Mouse (Mus musculus) embryonic facial prominence, embryonic 12.5 days (tissue): ENCODE data around the gene Zfp365. TPM values are rescaled to one million over a fixed set of nuclear protein-coding genes. Genes with fewer than 3 reads are reported as not detected.
A peak's percentile ranks its signal among the peaks of the same experiment; 100 is the strongest.

Source experiments
- ATAC-seq: fragments of 200-750 bp; cut with Nextera tagmentation; 2 replicates; pipeline ENCODE4 v1.8.0; 2017; ENCODE audit not compliant: insufficient number of reproducible peaks, insufficient read depth, low FRiP score, low TSS enrichment
- H3K27ac ChIP-seq: fragments of 300-500 bp; sonication (generic); 2 replicates; pipeline ENCODE4 v1.5.1; 2016; ENCODE audit warnings: mild to moderate bottlenecking
- H3K27me3 ChIP-seq: fragments of 300-500 bp; sonication (generic); 2 replicates; pipeline ENCODE4 v1.6.1; 2016; ENCODE audit warnings: mild to moderate bottlenecking, moderate library complexity
- H3K36me3 ChIP-seq: fragments of 300-500 bp; sonication (generic); 2 replicates; pipeline ENCODE4 v1.6.1; 2016; ENCODE audit warnings: mild to moderate bottlenecking
- H3K4me1 ChIP-seq: fragments of 300-500 bp; sonication (generic); 2 replicates; pipeline ENCODE4 v1.6.1; 2016
- H3K4me2 ChIP-seq: fragments of 300-500 bp; sonication (generic); replicated peaks from 2 replicates; pipeline ENCODE4 v1.6.1; 2016; ENCODE audit warnings: mild to moderate bottlenecking, moderate library complexity
- H3K4me3 ChIP-seq: fragments of 300-500 bp; sonication (generic); 2 replicates; pipeline ENCODE4 v1.5.1; 2016; ENCODE audit warnings: mild to moderate bottlenecking
- H3K9ac ChIP-seq: fragments of 300-500 bp; sonication (generic); 2 replicates; pipeline ENCODE4 v1.6.1; 2016; ENCODE audit warnings: mild to moderate bottlenecking, moderate library complexity
- H3K9me3 ChIP-seq: fragments of 300-500 bp; sonication (generic); 2 replicates; pipeline ENCODE4 v1.6.1; 2016; ENCODE audit warnings: mild to moderate bottlenecking, moderate library complexity
- WGBS: fragments of 180-500 bp; shearing (Covaris S2); methylation state at CpG from one replicate; pipeline ENCODE4 v1.1.7; 2016; 5-methylcytosine and 5-hydroxymethylcytosine counted together
- polyA plus RNA-seq: library from polyadenylated mRNA; unstranded; fragments of >200 nt; fragmentation: Nextera tagmentation; extraction: Ambion mirVana; gene quantifications from 2 replicates; pipeline ENCODE4 v1.2.1, GENCODE M21; 2016

Zfp365 gene
- 3.1 and 4.5 TPM in 2 replicates for polyA plus RNA-seq

- ATAC-seq: peak; percentile 89
- Histone ChIP-seq H3K4me1 (peaks cover 4% of the 10 kb centered on the region), H3K27me3 (0 out of 2 replicates have a peak, but pooled peaks cover 2% of the 10 kb centered on the region), H3K27ac (no peak within 1 kb of the TSS), H3K9ac (peak within 1 kb of the TSS; percentile 73), H3K4me3 (peak within 1 kb of the TSS; percentile 79), H3K4me2 (peak within 1 kb of the TSS; percentile 96), H3K36me3 (no peaks in the 10 kb centered on the region), H3K9me3 (no peaks in the 10 kb centered on the region)
- under 1% methylated on average over 41 of the region's 43 CpGs for WGBS
Observed at GRCm38 (mm10) chr10:67912337-67912776, at the start of gene Zfp365. Gene Zfp365 (minus strand): TSS chr10:67912662.

DNA sequence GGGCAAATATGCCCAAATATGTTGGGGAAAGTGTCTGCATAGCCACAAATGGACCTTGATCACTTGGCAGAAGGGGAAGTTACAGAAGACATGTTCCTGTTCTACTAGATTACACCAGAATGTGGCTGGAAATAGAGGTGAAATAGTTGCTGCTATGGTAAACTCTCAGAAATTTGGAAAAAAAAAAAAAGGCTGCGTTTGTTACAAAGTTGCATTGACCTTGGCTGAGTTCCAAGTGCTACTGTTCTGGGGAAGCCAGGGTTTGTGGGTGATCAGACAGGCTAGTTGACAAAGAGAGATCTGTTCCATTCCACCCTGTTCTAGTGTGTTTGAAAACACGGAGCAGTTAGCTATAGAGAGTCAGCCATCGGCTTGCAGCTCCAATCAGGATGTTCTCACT, 47.5 kb upstream of the Zfp365 start:
- Histone ChIP-seq H3K27ac (no peak overlapping the region), H3K4me1 (no peaks in the 10 kb centered on the region), H3K9ac (no peak overlapping the region), H3K4me3 (no peak overlapping the region), H3K4me2 (no peak overlapping the region), H3K9me3 (no peaks in the 10 kb centered on the region), H3K27me3 (no peaks in the 10 kb centered on the region), H3K36me3 (no peaks in the 10 kb centered on the region)
- WGBS: 61% methylated on average over 3 of the region's 3 CpGs
- ATAC-seq: no peak

GRCm38 (mm10) chr10:67955982-67956381, 43.5 kb upstream of the Zfp365 start:
- H3K27me3 ChIP-seq: no peaks in the 10 kb centered on the region
- H3K36me3 ChIP-seq: no peaks in the 10 kb centered on the region
- WGBS: 95% methylated on average over 2 of the region's 2 CpGs
- H3K4me1 ChIP-seq: no peaks in the 10 kb centered on the region
- no peak overlapping the region for H3K27ac ChIP-seq
- ATAC-seq: no peak
- no peak overlapping the region for H3K4me3 ChIP-seq
- no peaks in the 10 kb centered on the region for H3K9me3 ChIP-seq
- H3K9ac ChIP-seq: no peak overlapping the region
- H3K4me2 ChIP-seq: no peak overlapping the region

DNA sequence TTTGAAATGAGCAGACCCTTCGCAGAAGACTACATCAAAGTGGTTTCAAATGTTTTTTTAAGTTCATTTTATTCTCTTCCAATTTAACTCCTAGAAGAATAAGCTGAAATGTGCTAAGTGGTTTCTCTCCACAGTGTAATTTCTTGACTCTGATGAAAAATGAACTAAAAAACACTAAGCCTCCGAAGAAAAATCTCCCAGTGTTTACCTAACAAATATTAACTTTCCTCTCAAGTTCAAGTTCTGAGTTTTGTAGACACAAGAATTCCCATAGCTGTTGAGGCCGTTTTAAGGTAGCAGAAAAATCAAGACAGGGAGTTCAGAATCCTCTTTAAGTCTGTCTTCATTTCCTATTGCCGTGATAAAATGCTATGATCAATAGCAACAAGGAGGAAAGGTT, 39.2 kb upstream of the Zfp365 start:
- no peaks in the 10 kb centered on the region for H3K9me3 ChIP-seq
- no peak for ATAC-seq
- no peak overlapping the region for H3K27ac ChIP-seq
- no peak overlapping the region for H3K4me3 ChIP-seq
- H3K4me2 ChIP-seq: no peak overlapping the region
- H3K9ac ChIP-seq: no peak overlapping the region
- H3K36me3 ChIP-seq: no peaks in the 10 kb centered on the region
- WGBS: 65% methylated on average over 4 of the region's 4 CpGs
- H3K4me1 ChIP-seq: no peaks in the 10 kb centered on the region
- no peaks in the 10 kb centered on the region for H3K27me3 ChIP-seq

DNA sequence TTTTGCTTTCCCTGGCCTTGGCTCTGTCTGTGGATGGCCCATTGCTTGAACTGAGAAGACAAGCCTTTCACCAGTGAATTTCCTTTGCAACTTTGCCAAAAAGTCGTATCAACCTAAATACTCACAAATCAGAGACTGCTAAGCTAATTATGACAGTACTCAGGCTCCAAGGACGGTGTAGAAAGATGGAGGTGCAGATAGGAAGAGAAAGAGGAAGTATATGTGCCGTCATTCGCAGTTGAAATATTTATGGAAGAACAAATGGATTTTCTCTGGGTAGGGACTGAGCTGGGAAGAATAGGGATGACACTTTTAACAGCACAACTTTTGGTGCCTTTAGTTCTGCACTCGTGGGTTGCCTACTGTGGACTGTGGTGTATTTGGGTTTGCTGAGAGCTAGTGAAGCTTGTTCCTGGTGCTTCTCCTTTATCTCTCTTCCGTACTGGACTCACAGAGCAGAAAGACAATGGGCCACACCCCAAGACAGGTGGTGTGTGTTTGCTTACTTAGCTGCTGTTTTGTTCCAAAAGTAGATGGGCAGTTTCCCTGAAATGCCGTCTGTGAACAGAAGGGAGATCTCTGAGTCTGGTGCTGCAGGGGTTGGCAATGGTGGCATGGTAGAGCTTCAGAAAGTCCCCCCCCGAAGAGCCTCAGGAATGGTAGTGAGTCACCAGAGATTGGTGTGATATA, 37.7 kb upstream of the Zfp365 start:
- 79% methylated on average over 8 of the region's 8 CpGs for WGBS
- no peak overlapping the region for H3K27ac ChIP-seq
- H3K4me2 ChIP-seq: no peak overlapping the region
- H3K4me1 ChIP-seq: no peaks in the 10 kb centered on the region
- no peaks in the 10 kb centered on the region for H3K9me3 ChIP-seq
- H3K36me3 ChIP-seq: no peaks in the 10 kb centered on the region
- H3K9ac ChIP-seq: no peak overlapping the region
- H3K27me3 ChIP-seq: no peaks in the 10 kb centered on the region
- no peak for ATAC-seq
- H3K4me3 ChIP-seq: no peak overlapping the region

DNA sequence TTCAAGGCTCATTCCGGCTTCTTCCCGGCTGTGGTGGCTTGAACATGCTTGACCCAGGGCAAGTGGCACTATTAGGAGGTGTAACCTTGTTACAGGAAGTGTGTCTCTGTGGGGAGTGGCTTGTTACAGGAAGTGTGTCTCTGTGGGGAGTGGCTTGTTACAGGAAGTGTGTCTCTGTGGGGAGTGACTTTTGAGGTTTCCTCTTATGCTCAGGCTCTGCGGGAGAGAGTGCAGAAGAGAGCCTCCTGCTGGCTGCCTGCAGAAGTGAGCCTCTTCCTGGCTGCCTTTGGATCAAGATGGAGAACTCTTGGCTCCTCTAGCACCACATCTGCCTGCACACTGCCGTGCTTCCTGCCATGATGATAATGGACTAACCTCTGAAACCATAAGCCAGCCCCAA, 31.1 kb upstream of the Zfp365 start:
- no peak overlapping the region for H3K4me2 ChIP-seq
- no peak overlapping the region for H3K27ac ChIP-seq
- no peaks in the 10 kb centered on the region for H3K36me3 ChIP-seq
- H3K9me3 ChIP-seq: no peaks in the 10 kb centered on the region
- H3K9ac ChIP-seq: no peak overlapping the region
- ATAC-seq: no peak
- H3K27me3 ChIP-seq: no peaks in the 10 kb centered on the region
- no peaks in the 10 kb centered on the region for H3K4me1 ChIP-seq
- H3K4me3 ChIP-seq: no peak overlapping the region
- 87% methylated on average over 4 of the region's 4 CpGs for WGBS

- no peak overlapping the region for H3K4me2 ChIP-seq
- H3K9me3 ChIP-seq: no peaks in the 10 kb centered on the region
- H3K36me3 ChIP-seq: no peaks in the 10 kb centered on the region
- no peaks in the 10 kb centered on the region for H3K27me3 ChIP-seq
- H3K4me1 ChIP-seq: no peaks in the 10 kb centered on the region
- no peak for ATAC-seq
- 69% methylated on average over 12 of the region's 12 CpGs for WGBS
- H3K27ac ChIP-seq: no peak overlapping the region
- no peak overlapping the region for H3K9ac ChIP-seq
- no peak overlapping the region for H3K4me3 ChIP-seq
Observed at GRCm38 (mm10) chr10:67939546-67939945, 27.1 kb upstream of the Zfp365 start.

- WGBS: 86% methylated on average over 5 of the region's 5 CpGs
- Histone ChIP-seq H3K9me3 (no peaks in the 10 kb centered on the region), H3K36me3 (no peaks in the 10 kb centered on the region), H3K9ac (no peak overlapping the region), H3K27me3 (no peaks in the 10 kb centered on the region), H3K4me2 (no peak overlapping the region), H3K4me1 (no peaks in the 10 kb centered on the region), H3K4me3 (no peak overlapping the region), H3K27ac (no peak overlapping the region)
- no peak for ATAC-seq
Observed at GRCm38 (mm10) chr10:67937775-67938174, 25.3 kb upstream of the Zfp365 start.

DNA sequence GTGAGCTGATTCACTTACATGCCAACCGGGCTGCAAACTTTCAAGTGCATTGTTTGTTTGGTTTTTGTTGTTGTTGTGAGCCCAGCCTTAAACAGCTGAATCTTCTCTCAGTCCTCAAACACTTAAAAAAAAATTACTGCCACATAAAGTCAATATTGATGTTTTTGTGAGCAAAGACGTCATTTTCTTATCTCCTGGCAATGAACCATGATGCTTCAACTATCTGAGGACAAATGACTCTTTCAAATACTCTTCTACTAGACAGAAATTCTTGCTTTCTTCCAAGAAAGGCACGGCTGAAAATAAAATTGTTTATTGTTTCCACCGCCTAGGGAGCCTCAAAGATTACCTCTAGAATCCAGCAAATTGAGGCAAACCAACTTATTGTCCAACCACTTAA, 24.5 kb upstream of the Zfp365 start:
- 69% methylated on average over 4 of the region's 4 CpGs for WGBS
- Histone ChIP-seq H3K9ac (no peak overlapping the region), H3K4me2 (no peak overlapping the region), H3K27me3 (no peaks in the 10 kb centered on the region), H3K4me1 (no peaks in the 10 kb centered on the region), H3K27ac (no peak overlapping the region), H3K4me3 (no peak overlapping the region), H3K36me3 (no peaks in the 10 kb centered on the region), H3K9me3 (no peaks in the 10 kb centered on the region)
- ATAC-seq: no peak

DNA sequence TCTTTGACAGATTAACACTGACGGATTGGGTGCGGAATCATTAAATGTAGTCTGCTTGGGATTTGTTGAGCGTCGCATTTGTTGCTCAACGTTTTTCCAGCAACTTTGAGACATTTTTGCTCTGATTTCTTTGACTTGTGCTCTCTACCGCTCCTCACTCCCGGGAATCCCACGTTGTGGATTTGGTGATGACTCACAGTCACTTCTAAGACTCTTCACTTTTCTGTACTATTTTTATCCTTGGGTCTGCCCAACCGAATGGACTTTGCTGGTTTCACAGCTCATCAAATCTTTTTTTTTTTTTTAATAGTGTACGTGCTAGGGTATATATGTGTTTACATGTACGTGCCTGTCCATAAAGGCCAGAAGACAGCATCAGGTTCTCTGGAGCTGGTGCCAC, 20.3 kb upstream of the Zfp365 start:
- no peak for ATAC-seq
- Histone ChIP-seq H3K27ac (no peak overlapping the region), H3K36me3 (no peaks in the 10 kb centered on the region), H3K4me2 (no peak overlapping the region), H3K27me3 (no peaks in the 10 kb centered on the region), H3K4me3 (no peak overlapping the region), H3K4me1 (no peaks in the 10 kb centered on the region), H3K9me3 (no peaks in the 10 kb centered on the region), H3K9ac (no peak overlapping the region)
- WGBS: 89% methylated on average over 11 of the region's 11 CpGs

DNA sequence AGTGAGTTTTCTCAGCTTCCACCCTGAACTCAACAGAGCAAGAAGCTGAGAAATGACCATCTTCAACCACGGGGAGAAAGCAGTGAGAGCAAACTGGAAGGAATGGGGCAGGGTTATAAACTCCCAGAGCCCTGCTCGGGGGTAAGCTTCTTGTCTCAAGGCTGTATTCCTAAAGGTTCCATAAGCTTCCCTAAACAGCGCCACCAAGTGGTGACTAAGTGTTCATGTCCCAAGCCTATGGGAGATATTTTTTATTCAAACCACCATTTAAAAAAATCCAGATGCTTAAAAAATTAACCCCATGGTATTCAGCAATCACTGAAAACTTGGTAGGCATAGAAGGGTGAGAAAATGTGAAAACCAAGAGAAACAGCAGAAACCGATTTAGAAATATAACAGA, 18.9 kb upstream of the Zfp365 start:
- no peak overlapping the region for H3K27ac ChIP-seq
- H3K9ac ChIP-seq: no peak overlapping the region
- H3K4me3 ChIP-seq: no peak overlapping the region
- H3K9me3 ChIP-seq: no peaks in the 10 kb centered on the region
- H3K4me2 ChIP-seq: no peak overlapping the region
- H3K27me3 ChIP-seq: no peaks in the 10 kb centered on the region
- no peaks in the 10 kb centered on the region for H3K36me3 ChIP-seq
- 82% methylated on average over 4 of the region's 4 CpGs for WGBS
- ATAC-seq: no peak
- H3K4me1 ChIP-seq: no peaks in the 10 kb centered on the region

- ATAC-seq: no peak
- no peak overlapping the region for H3K4me3 ChIP-seq
- 84% methylated on average over 7 of the region's 7 CpGs for WGBS
Observed at GRCm38 (mm10) chr10:67928584-67928983, 16.1 kb upstream of the Zfp365 start.

More at GRCm38 (mm10) chr10:67928584-67928983, 16.1 kb upstream of the Zfp365 start:
- Histone ChIP-seq H3K4me1 (no peaks in the 10 kb centered on the region), H3K9me3 (no peaks in the 10 kb centered on the region), H3K27ac (no peak overlapping the region), H3K36me3 (no peaks in the 10 kb centered on the region), H3K9ac (no peak overlapping the region), H3K27me3 (no peaks in the 10 kb centered on the region), H3K4me2 (no peak overlapping the region)
